Mouse (Mus musculus) urinary bladder, adult 18-20 months (tissue): ENCODE measurements at regions not wholly inside any gene's neighbourhood (a gene's known extent, or its start where the extent isn't known, plus 50 kb on each side); places are given as distances from the start of the nearest gene placed in this dataset.

Experiments used
- DNase-seq, 2 experiments: peaks; one replicate each; pipeline ENCODE4 v3.0.0; 2022; ENCODE audit warnings: low spot score in 2 of 2, mixed read lengths in 2 of 2

GRCm38 (mm10) chr14:61696290-61696842, 89.1 kb downstream of the Kcnrg start:
- DNase-seq, result no peak

- no peak for DNase-seq
Measured at GRCm38 (mm10) chr14:61696886-61697554, 89.8 kb downstream of the Kcnrg start.

- DNase-seq, result no peak
Measured at GRCm38 (mm10) chr14:61697704-61698103, 90.4 kb downstream of the Kcnrg start.

DNA sequence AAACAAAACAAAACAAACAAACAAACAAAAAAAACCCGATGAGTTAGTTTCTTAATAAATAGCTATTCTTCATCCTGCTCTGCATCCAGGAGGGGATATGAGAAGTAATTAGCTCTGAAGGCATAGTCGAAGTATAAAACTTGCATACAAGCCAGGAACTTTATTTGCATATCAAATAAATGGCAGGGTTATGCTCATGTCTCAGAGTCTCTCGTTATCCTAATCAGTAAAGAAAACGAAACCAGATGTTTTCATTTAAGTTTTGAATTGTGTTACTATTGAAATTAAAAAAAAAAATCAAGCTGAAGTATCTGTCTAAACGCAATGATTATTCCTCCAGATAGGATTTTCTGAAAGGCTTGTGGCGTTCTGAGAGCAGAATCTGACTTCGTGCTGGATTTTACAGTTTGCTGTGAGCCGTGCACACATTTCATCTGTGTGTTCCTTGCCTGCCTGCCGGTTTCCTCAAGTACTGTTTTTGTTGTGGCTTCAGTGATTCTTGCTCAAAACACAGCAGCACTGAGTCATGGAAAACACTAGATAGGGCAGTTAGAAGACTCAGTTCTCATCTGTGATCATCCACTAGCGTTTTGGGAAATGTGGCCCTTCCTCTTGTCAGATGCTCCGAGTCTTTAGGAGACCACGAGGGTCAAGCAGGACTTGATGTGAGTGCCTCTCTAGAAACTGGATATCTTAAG, 91.2 kb downstream of the Kcnrg start:
- no peak for DNase-seq

GRCm38 (mm10) chr14:61699638-61700037, 92.4 kb downstream of the Kcnrg start:
- DNase-seq, result no peak

GRCm38 (mm10) chr14:61701131-61701530, 93.9 kb downstream of the Kcnrg start:
- no peak for DNase-seq

GRCm38 (mm10) chr14:61703916-61704315, 96.7 kb downstream of the Kcnrg start:
- DNase-seq, result no peak

DNA sequence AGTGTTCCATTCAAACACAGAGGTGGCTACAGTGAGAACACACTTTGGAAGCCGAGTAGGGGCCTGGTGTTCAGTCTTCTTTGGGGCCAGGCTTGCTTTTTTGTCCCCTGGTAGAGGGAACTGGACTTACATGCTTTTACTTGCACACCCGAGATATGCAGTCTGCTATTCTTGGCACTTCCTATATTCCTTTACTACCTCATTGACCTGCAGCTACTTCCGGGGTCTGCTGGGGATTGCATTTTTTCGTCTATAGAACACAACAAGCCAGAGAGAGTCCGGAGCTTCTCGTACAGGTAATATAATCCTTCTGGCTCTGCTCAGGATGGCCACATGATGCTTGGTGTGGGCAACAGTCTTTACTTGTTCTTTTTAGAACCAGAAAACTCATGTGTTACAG, 99.7 kb downstream of the Kcnrg start:
- no peak for DNase-seq

DNA sequence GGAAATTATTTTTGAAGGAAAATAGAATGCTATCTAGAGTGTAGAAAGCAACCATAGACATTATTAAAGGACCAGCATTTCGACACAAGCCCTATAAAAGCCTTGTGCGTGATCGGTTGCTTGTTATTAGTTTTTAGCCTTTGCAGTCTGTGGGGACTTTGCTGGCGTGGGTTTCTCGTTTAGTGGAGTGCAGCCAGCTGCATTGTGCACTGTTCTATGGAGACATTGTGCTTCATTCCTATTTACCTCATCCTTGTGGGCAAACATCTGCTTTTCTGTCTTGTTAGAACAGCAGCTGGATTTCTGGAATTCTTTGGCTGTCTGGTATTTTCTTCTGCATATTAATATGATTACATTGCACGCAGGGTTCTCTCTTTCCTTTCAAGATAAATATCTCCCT, 101.1 kb downstream of the Kcnrg start:
- DNase-seq, result no peak

- no peak for DNase-seq
Measured at GRCm38 (mm10) chr14:61715746-61716145, 108.5 kb downstream of the Kcnrg start.

GRCm38 (mm10) chr14:61718392-61719124, 111.3 kb downstream of the Kcnrg start:
- no peak for DNase-seq

DNA sequence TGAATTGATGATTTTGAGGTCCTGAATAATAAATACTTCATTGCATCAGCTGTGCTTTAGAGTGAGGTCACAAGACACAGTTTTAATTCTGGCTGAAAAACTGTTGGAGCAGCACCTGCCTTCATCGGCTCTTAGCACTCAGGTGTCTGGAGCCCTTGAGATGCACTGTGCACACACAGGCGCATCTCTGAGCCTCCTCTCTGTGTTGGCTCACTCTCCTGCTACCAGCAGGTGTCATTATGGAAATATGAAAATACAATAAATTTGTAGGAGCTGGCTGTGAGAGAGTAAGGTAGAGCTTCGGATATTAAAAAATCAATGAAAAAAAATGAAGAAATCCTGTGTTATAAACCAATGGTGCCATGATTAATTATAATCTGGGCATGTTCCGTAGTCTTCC, 114.0 kb downstream of the Kcnrg start:
- no peak for DNase-seq

DNA sequence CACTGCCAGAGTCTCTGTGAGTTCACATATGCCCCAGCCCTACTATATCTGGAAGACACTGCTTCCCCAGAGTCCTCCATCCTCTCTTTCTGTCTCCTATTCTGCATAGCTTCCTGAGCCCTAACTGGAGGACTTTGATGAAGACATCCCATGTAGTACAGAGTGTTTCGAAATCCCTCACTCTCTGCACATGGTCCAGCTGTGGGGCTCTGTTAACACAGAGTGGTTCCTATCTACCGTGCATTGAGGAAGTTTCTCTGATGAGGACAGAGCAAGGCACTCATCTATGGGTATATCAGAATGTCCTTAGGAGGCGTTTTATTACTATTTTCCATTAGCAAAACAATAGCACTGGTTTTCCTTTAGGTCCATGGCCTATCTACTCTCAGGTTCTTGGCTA, 117.7 kb downstream of the Kcnrg start:
- no peak for DNase-seq

- DNase-seq, result no peak
Measured at GRCm38 (mm10) chr14:61728562-61728961, 121.3 kb downstream of the Kcnrg start.

GRCm38 (mm10) chr14:61735541-61735940, 128.3 kb downstream of the Kcnrg start:
- DNase-seq, result no peak

- no peak for DNase-seq
Measured at GRCm38 (mm10) chr14:61736384-61737322, 129.4 kb downstream of the Kcnrg start.

DNA sequence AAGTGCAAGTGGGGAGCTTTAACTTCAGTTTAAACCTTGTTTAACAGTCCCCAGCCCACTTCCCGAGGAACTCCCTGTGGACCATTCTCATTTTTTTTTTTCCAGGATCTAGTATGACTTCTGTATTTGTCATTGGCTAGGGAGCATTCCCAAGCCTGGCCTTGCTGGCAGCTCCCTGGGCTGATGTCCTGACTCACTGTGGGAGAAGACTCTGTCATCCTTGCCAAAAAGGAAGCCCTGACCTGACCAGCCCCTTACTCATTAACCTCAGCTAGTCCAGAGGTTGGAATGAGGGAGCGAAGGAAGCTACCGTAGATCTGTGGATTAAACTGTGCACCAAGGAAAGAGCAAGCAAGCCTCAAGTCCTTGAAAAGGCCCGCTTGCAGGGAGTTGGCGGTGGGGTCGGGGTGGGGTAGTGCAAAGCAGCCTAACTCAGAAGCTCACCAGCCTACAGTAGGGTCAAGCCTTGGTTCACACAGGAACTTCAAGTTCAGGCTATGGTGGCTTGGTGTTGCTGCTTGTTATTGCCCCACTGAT, 130.3 kb downstream of the Kcnrg start:
- no peak for DNase-seq

- no peak for DNase-seq
Measured at GRCm38 (mm10) chr14:61739453-61739852, 132.2 kb downstream of the Kcnrg start.

GRCm38 (mm10) chr14:61743855-61744408, 136.7 kb downstream of the Kcnrg start:
- DNase-seq, result no peak

DNA sequence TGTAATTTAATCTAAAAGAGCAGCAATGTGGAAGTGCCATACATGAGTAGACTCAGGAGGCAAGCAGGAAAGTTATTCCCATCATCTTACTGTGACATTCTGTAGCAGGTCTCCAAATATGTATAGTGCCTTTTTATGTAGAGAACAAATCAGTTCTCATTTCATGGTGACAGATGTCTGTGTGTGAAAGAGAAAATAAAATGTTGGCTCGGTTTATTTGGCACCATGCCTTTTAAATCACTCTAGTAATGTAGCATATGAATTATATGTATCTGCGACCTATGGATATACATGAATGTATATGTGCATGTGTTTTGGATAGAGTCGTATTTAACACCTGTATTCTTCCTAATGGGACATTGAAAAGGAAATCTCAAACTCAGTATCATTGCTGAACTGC, 146.2 kb downstream of the Kcnrg start:
- no peak for DNase-seq

DNA sequence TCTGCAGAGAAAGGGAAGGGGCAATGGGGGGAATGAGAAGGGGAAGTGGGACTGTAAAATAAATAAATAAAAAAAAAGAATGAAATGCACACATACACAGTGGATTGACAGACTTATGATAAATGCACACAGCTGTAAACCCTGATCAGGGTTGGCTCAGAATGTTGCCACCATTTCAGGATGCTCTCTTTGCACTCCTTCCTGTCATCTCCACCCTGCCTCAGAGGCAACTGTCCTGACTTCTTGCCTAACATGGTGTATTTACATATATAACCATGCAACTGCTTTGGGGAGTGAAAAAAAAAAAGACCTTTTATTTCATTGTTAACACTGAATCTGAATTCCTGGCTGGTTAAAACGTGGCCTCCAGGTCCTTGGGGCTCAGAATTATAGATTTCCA, 149.4 kb downstream of the Kcnrg start:
- DNase-seq, result no peak
